Mouse (Mus musculus): ENCODE measurements around the gene Olfr597.
"Not testable (repeated sequence)": the region's sequence is repeated elsewhere in the genome, so short reads cannot be mapped to it uniquely, and the experiment has no call there.

The Olfr597 gene

GRCm38 (mm10) chr7:103316015-103316414, at the start of gene Olfr597:
TSS of gene Olfr597 (plus strand) at chr7:103316315.
- not testable (repeated sequence) for DNase-seq (ENCODE audit: low spot score in 2 of 2)

GRCm38 (mm10) chr7:103305348-103305747, 10.8 kb upstream of the Olfr597 start, which contains the start of gene Olfr596:
TSS of gene Olfr596 (plus strand) at chr7:103305648.
- not testable (repeated sequence) for DNase-seq (ENCODE audit: low spot score in 2 of 2)

GRCm38 (mm10) chr7:103323268-103323667, 7.2 kb downstream of the Olfr597 start, which contains the start of gene Olfr598:
TSS of gene Olfr598 (plus strand) at chr7:103323568.
- no peak for DNase-seq (ENCODE audit: low spot score in 2 of 2)

- no peak for DNase-seq (ENCODE audit: low spot score in 2 of 2)
These were observed 19.5 kb downstream of the Olfr597 start, which contains the start of gene Olfr599 for GRCm38 (mm10) chr7:103335617-103336016. TSS of gene Olfr599 (plus strand) at chr7:103335917.

DNA sequence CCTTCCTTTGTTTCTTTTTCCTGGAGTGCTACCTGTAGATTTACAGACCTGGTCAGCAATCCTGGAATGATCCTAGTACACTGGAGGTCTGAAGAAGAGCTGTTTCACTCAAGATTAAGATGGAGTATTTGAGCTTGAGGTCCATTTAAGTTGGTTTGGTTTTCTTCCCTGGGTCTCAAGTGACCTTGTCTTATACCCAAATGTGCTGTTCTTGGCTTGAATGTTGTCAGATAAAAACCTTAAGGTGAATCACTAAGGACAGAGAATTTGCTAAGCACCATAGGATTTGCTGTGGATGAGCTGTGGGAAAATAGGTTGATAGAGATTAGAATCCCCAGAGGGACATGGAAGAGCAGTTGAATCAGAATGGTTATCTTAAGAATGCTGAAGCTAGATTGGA, 33.5 kb downstream of the Olfr597 start, which contains the start of gene Olfr600:
Olfr600 (minus strand) TSS at position 101 of the 400 bp plus-strand sequence.
- DNase-seq (ENCODE audit: low spot score in 2 of 2), result no peak

DNA sequence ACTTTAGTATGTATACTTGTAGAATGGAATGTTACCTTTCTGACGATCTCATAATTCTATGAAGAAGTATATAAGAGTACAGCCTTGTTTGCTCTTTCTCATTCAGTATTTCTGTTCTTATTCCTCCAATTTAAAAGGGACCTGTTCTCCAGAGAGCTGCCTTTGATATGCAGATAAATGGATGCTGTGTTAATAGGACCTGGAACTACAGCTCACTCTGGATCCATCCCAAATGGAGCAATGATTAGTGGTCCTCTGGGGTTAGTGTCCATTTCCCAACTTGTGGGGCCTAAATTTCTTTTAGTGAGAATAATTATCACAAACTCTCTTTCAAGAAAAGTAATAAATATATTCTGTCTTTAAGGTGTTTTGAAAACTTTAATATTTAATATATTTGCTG, 46.4 kb downstream of the Olfr597 start, which contains the start of gene Olfr601:
Olfr601 (minus strand) TSS at position 101 of the 400 bp plus-strand sequence.
- no peak for DNase-seq (ENCODE audit: low spot score in 2 of 2)
